Mouse (Mus musculus): ENCODE measurements at regions not wholly inside any gene's neighbourhood (a gene's known extent, or its start where the extent isn't known, plus 50 kb on each side); places are given as distances from the start of the nearest gene placed in this dataset.

GRCm38 (mm10) chr12:106128944-106129724 lies 119.1 kb downstream of the Vrk1 start:
- no peak for ATAC-seq (replicated peaks; ENCODE audit: low read depth, poor library complexity, severe bottlenecking)

GRCm38 (mm10) chr12:106130071-106130676 lies 120.1 kb downstream of the Vrk1 start:
- ATAC-seq (replicated peaks; ENCODE audit: low read depth, poor library complexity, severe bottlenecking): no peak

- no peak for ATAC-seq (replicated peaks; ENCODE audit: low read depth, poor library complexity, severe bottlenecking)
Measured at GRCm38 (mm10) chr12:106132715-106133114, 122.7 kb downstream of the Vrk1 start.

- ATAC-seq (replicated peaks; ENCODE audit: low read depth, poor library complexity, severe bottlenecking): no peak
Measured at GRCm38 (mm10) chr12:106138466-106138865, 128.4 kb downstream of the Vrk1 start.

- no peak for ATAC-seq (replicated peaks; ENCODE audit: low read depth, poor library complexity, severe bottlenecking)
Measured at GRCm38 (mm10) chr12:106139491-106139890, 129.5 kb downstream of the Vrk1 start.

- ATAC-seq (replicated peaks; ENCODE audit: low read depth, poor library complexity, severe bottlenecking): no peak
Measured at GRCm38 (mm10) chr12:106139927-106140326, 129.9 kb downstream of the Vrk1 start.

GRCm38 (mm10) chr12:106140671-106141070 lies 130.6 kb downstream of the Vrk1 start:
- no peak for ATAC-seq (replicated peaks; ENCODE audit: low read depth, poor library complexity, severe bottlenecking)

GRCm38 (mm10) chr12:106143548-106143947 lies 133.5 kb downstream of the Vrk1 start:
- no peak for ATAC-seq (replicated peaks; ENCODE audit: low read depth, poor library complexity, severe bottlenecking)

- no peak for ATAC-seq (replicated peaks; ENCODE audit: low read depth, poor library complexity, severe bottlenecking)
Measured at GRCm38 (mm10) chr12:106156837-106157236, 146.8 kb downstream of the Vrk1 start.

- no peak for ATAC-seq (replicated peaks; ENCODE audit: low read depth, poor library complexity, severe bottlenecking)
Measured at GRCm38 (mm10) chr12:106157827-106158226, 147.8 kb downstream of the Vrk1 start.

GRCm38 (mm10) chr12:106158620-106159019 lies 148.6 kb downstream of the Vrk1 start:
- ATAC-seq (replicated peaks; ENCODE audit: low read depth, poor library complexity, severe bottlenecking): no peak

GRCm38 (mm10) chr12:106171301-106171700 lies 161.3 kb downstream of the Vrk1 start:
- ATAC-seq (replicated peaks; ENCODE audit: low read depth, poor library complexity, severe bottlenecking): no peak

GRCm38 (mm10) chr12:106173211-106173610 lies 163.2 kb downstream of the Vrk1 start:
- no peak for ATAC-seq (replicated peaks; ENCODE audit: low read depth, poor library complexity, severe bottlenecking)

GRCm38 (mm10) chr12:106174070-106174980 lies 164.3 kb downstream of the Vrk1 start:
- ATAC-seq (replicated peaks; ENCODE audit: low read depth, poor library complexity, severe bottlenecking): no peak

- ATAC-seq (replicated peaks; ENCODE audit: low read depth, poor library complexity, severe bottlenecking): no peak
Measured at GRCm38 (mm10) chr12:106174981-106175700, 165.1 kb downstream of the Vrk1 start.

- ATAC-seq (replicated peaks; ENCODE audit: low read depth, poor library complexity, severe bottlenecking): no peak
Measured at GRCm38 (mm10) chr12:106177302-106177701, 167.3 kb downstream of the Vrk1 start.

- no peak for ATAC-seq (replicated peaks; ENCODE audit: low read depth, poor library complexity, severe bottlenecking)
Measured at GRCm38 (mm10) chr12:106177861-106178260, 167.8 kb downstream of the Vrk1 start.

- ATAC-seq (replicated peaks; ENCODE audit: low read depth, poor library complexity, severe bottlenecking): no peak
Measured at GRCm38 (mm10) chr12:106178688-106179205, 168.7 kb downstream of the Vrk1 start.

- no peak for ATAC-seq (replicated peaks; ENCODE audit: low read depth, poor library complexity, severe bottlenecking)
Measured at GRCm38 (mm10) chr12:106182923-106183322, 172.9 kb downstream of the Vrk1 start.

GRCm38 (mm10) chr12:106183973-106184372 lies 173.9 kb downstream of the Vrk1 start:
- no peak for ATAC-seq (replicated peaks; ENCODE audit: low read depth, poor library complexity, severe bottlenecking)

Data from common myeloid progenitor, adult 5-6 weeks (primary cell).